Mouse (Mus musculus): ENCODE results near the gene Clec4g. TPM values are rescaled to one million over a fixed set of nuclear protein-coding genes. Genes with fewer than 3 reads are reported as not detected.
A peak's percentile ranks its signal among the peaks of the same experiment; 100 is the strongest.

The Clec4g gene
- polyA plus RNA-seq, 1 experiment from 2014 or later, result not detected

GRCm38 (mm10) chr8:3676131-3676992, 44.1 kb downstream of the Clec4g start, which contains the start of gene Trappc5:
TSS of gene Trappc5 (plus strand) at chr8:3676299.
- Histone ChIP-seq H3K27me3 (no peaks in the 10 kb centered on the region), H3K9me3 (no peaks in the 10 kb centered on the region), H3K9ac (peak within 1 kb of the TSS; percentile 83), H3K4me2 (peak within 1 kb of the TSS; percentile 88), H3K36me3 (replicated peaks) (peaks cover 29% of the 10 kb centered on the region), H3K27ac (peak within 1 kb of the TSS; percentile 85), H3K4me1 (peaks cover 23% of the 10 kb centered on the region), H3K4me3 (replicated peaks) (peak within 1 kb of the TSS; percentile 88)
- ATAC-seq (ENCODE audit: low FRiP score), result peak; percentile 81
- 1% methylated on average over 61 of the region's 61 CpGs for whole genome bisulfite sequencing

- Histone ChIP-seq H3K9me3 (no peaks in the 10 kb centered on the region), H3K4me2 (no peak overlapping the region), H3K9ac (no peak overlapping the region), H3K27ac (no peak overlapping the region), H3K27me3 (no peaks in the 10 kb centered on the region), H3K4me3 (replicated peaks) (no peak overlapping the region), H3K4me1 (peaks cover 23% of the 10 kb centered on the region), H3K36me3 (replicated peaks) (peaks cover 12% of the 10 kb centered on the region)
- WGBS, result 60% methylated on average over 3 of the region's 3 CpGs
- ATAC-seq (ENCODE audit: low FRiP score), result no peak
Observed at GRCm38 (mm10) chr8:3674671-3675070, 45.8 kb downstream of the Clec4g start.

- Histone ChIP-seq H3K9me3 (no peaks in the 10 kb centered on the region), H3K9ac (peak within 1 kb of the TSS; percentile 59), H3K36me3 (replicated peaks) (no peaks in the 10 kb centered on the region), H3K27ac (peak within 1 kb of the TSS; percentile 62), H3K4me3 (replicated peaks) (peak within 1 kb of the TSS; percentile 49), H3K27me3 (no peaks in the 10 kb centered on the region), H3K4me2 (peak within 1 kb of the TSS; percentile 62), H3K4me1 (peaks cover 10% of the 10 kb centered on the region)
- peak; percentile 83 for ATAC-seq (ENCODE audit: low FRiP score)
- WGBS, result under 1% methylated on average over 23 of the region's 23 CpGs
Observed at GRCm38 (mm10) chr8:3671980-3672491, 48.4 kb downstream of the Clec4g start, which contains the start of gene Fcor. TSS of gene Fcor (minus strand) at chr8:3672362.

- no peak overlapping the region for H3K9ac ChIP-seq
- no peak overlapping the region for H3K4me3 ChIP-seq (replicated peaks)
- no peak overlapping the region for H3K27ac ChIP-seq
- H3K9me3 ChIP-seq, result no peaks in the 10 kb centered on the region
- H3K4me1 ChIP-seq, result peaks cover 6% of the 10 kb centered on the region; the same call in 1 of the 2 replicates
- H3K27me3 ChIP-seq, result no peaks in the 10 kb centered on the region
- WGBS, result 88% methylated on average over 2 of the region's 2 CpGs
- H3K4me2 ChIP-seq, result no peak overlapping the region
- no peak for ATAC-seq (ENCODE audit: low FRiP score)
- H3K36me3 ChIP-seq (replicated peaks), result no peaks in the 10 kb centered on the region
Observed at GRCm38 (mm10) chr8:3670388-3670787, 50.1 kb downstream of the Clec4g start.

- no peak for ATAC-seq (ENCODE audit: low FRiP score)
- no peaks in the 10 kb centered on the region for H3K9me3 ChIP-seq
- no peak within 1 kb of the TSS for H3K9ac ChIP-seq
- no peaks in the 10 kb centered on the region for H3K27me3 ChIP-seq
- no peak within 1 kb of the TSS for H3K4me3 ChIP-seq (replicated peaks)
- no peak within 1 kb of the TSS for H3K4me2 ChIP-seq
- WGBS, result 82% methylated on average over 6 of the region's 6 CpGs
- H3K4me1 ChIP-seq, result no peaks in the 10 kb centered on the region
- H3K27ac ChIP-seq, result no peak within 1 kb of the TSS
- H3K36me3 ChIP-seq (replicated peaks), result no peaks in the 10 kb centered on the region
Observed at GRCm38 (mm10) chr8:3665507-3665906, 54.9 kb downstream of the Clec4g start, which contains the start of gene Mcemp1. TSS of gene Mcemp1 (plus strand) at chr8:3665754.

GRCm38 (mm10) chr8:3664405-3664804, 56.0 kb downstream of the Clec4g start:
- Histone ChIP-seq H3K27ac (no peak overlapping the region), H3K27me3 (no peaks in the 10 kb centered on the region), H3K9ac (no peak overlapping the region), H3K9me3 (no peaks in the 10 kb centered on the region), H3K4me2 (no peak overlapping the region), H3K4me1 (no peaks in the 10 kb centered on the region), H3K4me3 (replicated peaks) (no peak overlapping the region), H3K36me3 (replicated peaks) (no peaks in the 10 kb centered on the region)
- 64% methylated on average over 5 of the region's 5 CpGs for WGBS
- ATAC-seq (ENCODE audit: low FRiP score), result no peak

- H3K36me3 ChIP-seq (replicated peaks), result no peaks in the 10 kb centered on the region
- H3K4me1 ChIP-seq, result peaks cover 10% of the 10 kb centered on the region
- no peak overlapping the region for H3K4me3 ChIP-seq (replicated peaks)
- no peak for ATAC-seq (ENCODE audit: low FRiP score)
- H3K9me3 ChIP-seq, result no peaks in the 10 kb centered on the region
- WGBS, result 83% methylated on average over 8 of the region's 8 CpGs
- H3K9ac ChIP-seq, result no peak overlapping the region
- no peak overlapping the region for H3K4me2 ChIP-seq
- no peaks in the 10 kb centered on the region for H3K27me3 ChIP-seq
- no peak overlapping the region for H3K27ac ChIP-seq
Observed at GRCm38 (mm10) chr8:3660889-3661288, 59.6 kb downstream of the Clec4g start.

Other genes with a start within 250 kb of the Clec4g start
- gene Tex45, start 249.8 kb downstream of the Clec4g start, polyA plus RNA-seq (2016; fragmentation: Nextera tagmentation; extraction: Ambion mirVana), result not detected in 2 replicates
- gene Zfp358, start 227.5 kb downstream of the Clec4g start, polyA plus RNA-seq (2016; fragmentation: Nextera tagmentation; extraction: Ambion mirVana), result 69.3 and 78.4 TPM in 2 replicates
- 68.5 and 72.4 TPM in 2 replicates for gene Mcoln1, start 220.2 kb downstream of the Clec4g start, polyA plus RNA-seq (2016; fragmentation: Nextera tagmentation; extraction: Ambion mirVana)
- gene Pnpla6, start 205.3 kb downstream of the Clec4g start, polyA plus RNA-seq (2016; fragmentation: Nextera tagmentation; extraction: Ambion mirVana), result 22.7 and 24.2 TPM in 2 replicates
- 2.9 and 3.1 TPM in 2 replicates for gene C330021F23Rik, start 152.7 kb downstream of the Clec4g start, polyA plus RNA-seq (2016; fragmentation: Nextera tagmentation; extraction: Ambion mirVana)
- 20.3 and 24.0 TPM in 2 replicates for gene Camsap3, start 133.4 kb downstream of the Clec4g start, polyA plus RNA-seq (2016; fragmentation: Nextera tagmentation; extraction: Ambion mirVana)
- 65.8 and 68.7 TPM in 2 replicates for gene Xab2, start 99.3 kb downstream of the Clec4g start, polyA plus RNA-seq (2016; fragmentation: Nextera tagmentation; extraction: Ambion mirVana)
- gene Pet100, start 99.1 kb downstream of the Clec4g start, polyA plus RNA-seq (2016; fragmentation: Nextera tagmentation; extraction: Ambion mirVana), result 115 and 121 TPM in 2 replicates
- gene Pcp2, start 95.1 kb downstream of the Clec4g start, polyA plus RNA-seq (2016; fragmentation: Nextera tagmentation; extraction: Ambion mirVana), result 0.43 TPM in 1 of 2 replicates, not detected in the other
- 28.7 and 29.3 TPM in 2 replicates for gene Stxbp2, start 89.7 kb downstream of the Clec4g start, polyA plus RNA-seq (2016; fragmentation: Nextera tagmentation; extraction: Ambion mirVana)
- gene Retn, start 64.9 kb downstream of the Clec4g start, polyA plus RNA-seq (2016; fragmentation: Nextera tagmentation; extraction: Ambion mirVana), result 0.32 and 0.46 TPM in 2 replicates
- gene Mcemp1, start 54.9 kb downstream of the Clec4g start, polyA plus RNA-seq (2016; fragmentation: Nextera tagmentation; extraction: Ambion mirVana), result 0.13 TPM in 1 of 2 replicates, not detected in the other
- 6.7 and 7.0 TPM in 2 replicates for gene Fcor, start 48.3 kb downstream of the Clec4g start, polyA plus RNA-seq (2016; fragmentation: Nextera tagmentation; extraction: Ambion mirVana)
- gene Trappc5, start 44.4 kb downstream of the Clec4g start, polyA plus RNA-seq (2016; fragmentation: Nextera tagmentation; extraction: Ambion mirVana), result 44.6 and 44.8 TPM in 2 replicates
- gene Fcer2a, start 26.5 kb downstream of the Clec4g start, polyA plus RNA-seq (2016; fragmentation: Nextera tagmentation; extraction: Ambion mirVana), result 0.35 and 0.89 TPM in 2 replicates
- not detected in 2 replicates for gene Cd209a, start 28.3 kb upstream of the Clec4g start, polyA plus RNA-seq (2016; fragmentation: Nextera tagmentation; extraction: Ambion mirVana)
- gene Cd209e, start 133.7 kb upstream of the Clec4g start, polyA plus RNA-seq (2016; fragmentation: Nextera tagmentation; extraction: Ambion mirVana), result not detected in 2 replicates
- not detected in 2 replicates for gene Cd209d, start 157.9 kb upstream of the Clec4g start, polyA plus RNA-seq (2016; fragmentation: Nextera tagmentation; extraction: Ambion mirVana)
- not detected in 2 replicates for gene Cd209b, start 206.2 kb upstream of the Clec4g start, polyA plus RNA-seq (2016; fragmentation: Nextera tagmentation; extraction: Ambion mirVana)
- gene Cd209c, start 234.1 kb upstream of the Clec4g start, polyA plus RNA-seq (2016; fragmentation: Nextera tagmentation; extraction: Ambion mirVana), result 0.36 and 0.41 TPM in 2 replicates